Mouse (Mus musculus) T-helper 1 cell (primary cell): Measurements from ENCODE around the gene Esyt1.
"Not testable (repeated sequence)": the region's sequence is repeated elsewhere in the genome, so short reads cannot be mapped to it uniquely, and the experiment has no call there.

Experiments used
- in situ Hi-C: fragments of 300-600 bp; cut with MboI, MseI; formaldehyde crosslinking; loops from one replicate; pipeline ENCODE4 v1.15.1; 2025; ENCODE audit warnings: high pct_unique_total_duplicates

The Esyt1 gene

GRCm38 (mm10) chr10:128525671-128526308 is at the start of gene Esyt1:
TSS of gene Esyt1 (minus strand) at chr10:128525871.
- in situ Hi-C loops: no loop called here

GRCm38 (mm10) chr10:128575063-128575462 is 49.4 kb upstream of the Esyt1 start:
- in situ Hi-C loops: no loop called here

- in situ Hi-C loops: no loop called here
These were observed 40.3 kb upstream of the Esyt1 start, which contains the start of gene Pa2g4 for GRCm38 (mm10) chr10:128565788-128566531. TSS of gene Pa2g4 (minus strand) at chr10:128565987.

DNA sequence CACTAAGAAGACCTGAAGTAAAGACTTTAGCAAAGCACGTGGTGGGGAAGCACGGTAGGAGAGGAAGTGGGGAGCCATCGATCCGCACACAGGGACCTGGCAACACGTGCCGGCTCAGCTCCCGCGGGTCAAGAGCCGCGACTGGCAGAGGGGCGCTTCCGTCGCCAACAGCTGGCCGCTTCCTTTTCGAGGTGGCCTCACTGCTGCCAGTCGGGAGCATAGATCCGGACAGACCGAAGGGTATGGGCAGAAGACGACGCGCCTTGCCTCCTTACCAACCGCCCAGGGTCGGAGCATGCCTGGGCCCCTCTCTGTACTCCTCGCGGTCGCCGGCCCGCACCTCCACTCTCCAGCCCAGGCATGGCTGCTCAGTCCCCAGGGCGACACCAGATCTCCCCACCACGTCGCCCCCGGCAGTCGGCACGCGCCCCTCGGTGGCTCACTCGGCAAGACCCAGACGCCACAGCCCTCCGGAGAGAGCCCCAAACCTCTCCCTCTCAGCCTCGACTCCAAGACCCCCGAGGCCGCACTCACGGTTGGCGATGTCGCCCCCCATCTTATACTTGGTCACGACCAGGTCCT is 39.6 kb upstream of the Esyt1 start:
- in situ Hi-C loops: no loop called here

DNA sequence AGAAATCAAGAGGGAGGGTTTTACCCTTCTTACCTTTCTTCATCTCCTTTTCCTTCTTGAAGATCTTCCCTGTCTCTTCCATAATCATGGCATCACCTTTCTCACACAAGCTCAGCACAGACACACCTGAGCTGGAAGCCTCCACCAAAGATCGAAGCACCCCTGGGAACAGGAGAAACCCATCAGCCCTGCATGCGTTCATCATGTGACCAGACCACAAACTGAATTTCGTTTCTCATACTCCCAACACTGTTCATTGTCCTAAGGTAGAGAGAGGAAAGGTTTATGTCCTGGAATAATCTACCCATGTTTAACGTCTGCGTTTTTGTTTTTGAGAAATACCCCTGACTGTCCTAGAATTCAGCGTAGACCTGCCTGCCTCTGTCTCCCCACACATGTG is 37.9 kb upstream of the Esyt1 start:
- in situ Hi-C loops: no loop called here

DNA sequence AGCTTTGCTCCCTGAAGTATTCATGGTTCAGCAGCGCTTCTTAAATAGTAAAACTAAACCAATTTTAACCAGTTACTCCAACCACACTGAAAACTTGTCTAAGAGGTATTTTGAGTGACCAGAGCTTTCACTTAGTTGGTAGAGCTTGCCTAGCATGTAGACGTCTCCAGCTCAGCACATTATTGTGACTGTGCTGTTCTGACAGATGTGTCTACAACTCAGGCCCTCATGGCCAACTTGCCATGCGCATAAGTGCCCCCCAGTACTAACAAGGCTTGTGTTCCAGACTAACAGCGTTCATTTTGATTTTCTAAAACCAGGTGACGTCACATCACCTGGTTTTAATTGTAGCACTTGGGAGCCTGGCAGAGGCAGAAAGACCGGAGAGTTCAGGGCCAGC is 31.3 kb upstream of the Esyt1 start:
- in situ Hi-C loops: no loop called here

DNA sequence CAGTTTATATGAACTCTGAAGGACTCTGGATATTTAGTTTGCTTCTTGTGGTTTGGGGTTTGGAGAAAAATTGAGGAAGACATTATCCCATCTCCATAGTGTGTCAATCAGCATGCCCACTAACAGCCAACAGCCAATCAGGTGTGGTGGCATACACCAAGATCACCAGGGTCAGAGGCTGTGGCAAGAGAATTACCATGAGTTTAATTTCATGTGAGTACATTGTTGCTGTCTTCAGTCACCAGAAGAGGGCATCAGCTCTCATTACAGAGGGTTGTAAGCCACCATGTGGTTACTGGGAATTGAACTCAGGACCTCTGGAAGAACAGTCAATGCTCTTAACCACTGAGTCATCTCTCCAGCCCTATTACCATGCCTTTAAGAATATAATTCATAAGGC is 30.6 kb upstream of the Esyt1 start:
- in situ Hi-C loops: no loop called here

- in situ Hi-C loops: not testable (repeated sequence)
These were observed 29.9 kb upstream of the Esyt1 start for GRCm38 (mm10) chr10:128555567-128555966.

DNA sequence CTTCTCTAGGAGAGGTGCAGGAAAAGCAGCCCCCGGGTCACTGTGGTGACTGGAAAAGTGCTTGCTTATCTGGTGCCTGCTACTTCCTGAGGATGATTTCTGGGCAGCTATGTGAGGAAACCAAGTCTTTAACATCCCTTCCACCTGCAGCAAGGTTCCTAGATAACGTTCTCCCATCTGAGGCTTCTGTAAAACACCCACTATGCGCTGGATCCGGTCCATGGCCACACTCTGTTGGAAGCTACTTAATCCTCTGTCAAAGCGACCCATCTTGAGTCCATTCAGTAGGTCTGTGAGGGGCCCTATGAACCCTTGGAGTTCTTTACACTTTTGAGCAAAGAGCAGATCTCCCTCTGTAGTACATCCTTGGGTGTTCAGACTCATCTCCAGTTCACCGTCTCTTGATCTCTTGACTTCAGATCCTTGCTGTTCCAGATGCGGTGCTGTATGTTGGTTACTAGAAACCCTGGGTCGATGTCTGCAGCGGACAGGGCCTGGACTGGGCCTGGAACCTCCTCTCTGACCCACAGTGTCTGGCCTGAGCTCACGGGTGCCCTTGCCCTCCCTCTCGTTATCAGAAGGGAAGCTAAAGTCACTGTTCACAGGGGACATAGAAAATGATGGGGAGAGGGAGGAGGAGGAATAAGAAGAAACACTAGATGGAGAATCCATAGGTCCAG is 24.6 kb upstream of the Esyt1 start:
- in situ Hi-C loops: not testable (repeated sequence)

DNA sequence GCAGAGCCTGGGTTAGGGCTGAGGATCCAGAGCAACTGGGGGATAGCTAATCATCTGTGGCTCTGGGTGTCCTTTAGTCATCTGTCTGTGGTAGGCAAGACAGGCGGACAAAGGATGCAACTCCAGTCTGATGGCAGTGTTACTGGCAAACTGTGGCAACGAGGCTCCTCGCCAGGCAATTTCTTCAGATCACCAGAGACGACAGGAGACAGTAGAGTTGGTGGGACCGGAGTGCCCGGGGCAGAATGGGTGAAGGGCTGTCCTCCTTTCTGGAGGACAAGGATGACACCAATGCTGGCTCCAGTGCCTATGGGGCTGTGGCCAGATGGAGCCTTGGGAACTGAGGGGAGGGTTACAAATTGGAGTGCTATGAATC is 24.0 kb upstream of the Esyt1 start:
- in situ Hi-C loops: not testable (repeated sequence)

- in situ Hi-C loops: no loop called here
These were observed 23.4 kb upstream of the Esyt1 start, which contains the start of gene Rpl41 for GRCm38 (mm10) chr10:128548947-128549681. TSS of gene Rpl41 (minus strand) at chr10:128549305.

- in situ Hi-C loops: not testable (repeated sequence)
These were observed 22.6 kb upstream of the Esyt1 start for GRCm38 (mm10) chr10:128548051-128548791.

DNA sequence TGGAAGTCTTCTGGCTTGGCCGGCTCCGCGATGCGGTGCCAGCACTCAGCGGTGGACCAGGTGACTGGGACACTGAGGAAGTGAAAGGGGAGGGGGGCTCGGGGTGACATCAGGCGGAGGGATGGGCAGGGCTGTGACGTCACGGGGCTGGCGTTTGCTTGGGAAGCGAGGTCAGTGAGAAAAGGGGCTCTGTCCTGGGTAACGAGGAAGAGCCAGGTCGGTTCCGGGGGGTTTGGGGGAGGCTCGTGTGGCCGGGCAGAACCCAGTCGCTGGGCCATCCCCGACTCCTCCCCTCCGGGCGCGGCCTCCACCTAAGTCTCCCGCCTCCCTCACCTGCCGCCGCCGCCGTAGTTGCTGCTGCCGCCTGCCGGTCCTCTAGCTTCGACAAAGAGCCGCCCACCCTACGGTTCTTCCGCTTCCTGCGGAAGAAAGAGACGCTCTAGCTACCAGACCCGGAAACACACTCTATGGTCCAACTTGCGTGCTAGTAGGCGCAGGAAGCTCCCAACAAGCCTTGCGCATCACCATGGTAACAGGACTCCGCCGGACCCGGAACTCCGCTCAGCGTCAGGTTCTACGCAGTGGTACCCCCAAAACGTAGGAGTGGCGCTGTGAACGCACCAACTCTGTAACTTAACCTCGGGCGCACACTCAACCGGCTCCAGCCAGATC is 21.8 kb upstream of the Esyt1 start, which contains the start of gene Zc3h10:
Zc3h10 (minus strand) TSS at position 414 of the 672 bp plus-strand sequence.
- in situ Hi-C loops: no loop called here

GRCm38 (mm10) chr10:128546787-128547186 is 21.1 kb upstream of the Esyt1 start:
- in situ Hi-C loops: no loop called here

- in situ Hi-C loops: no loop called here
These were observed 20.7 kb upstream of the Esyt1 start for GRCm38 (mm10) chr10:128546361-128546760.

DNA sequence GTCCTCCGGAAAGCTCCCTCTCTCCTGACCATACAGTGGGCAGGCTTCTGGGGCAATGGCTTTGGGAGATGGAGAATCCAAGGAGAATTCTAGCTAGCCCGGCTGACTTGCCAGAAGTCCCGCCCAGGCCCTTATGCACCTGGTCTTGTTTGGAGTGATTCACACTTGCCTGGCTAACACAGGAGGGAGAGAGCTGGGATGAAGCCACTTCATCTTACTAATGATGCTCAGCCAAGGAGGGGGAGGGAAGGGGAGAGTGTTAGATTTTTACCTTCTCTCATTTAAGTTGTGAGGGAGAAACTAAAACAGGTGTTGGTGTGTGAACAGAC is 19.9 kb upstream of the Esyt1 start:
- in situ Hi-C loops: no loop called here

DNA sequence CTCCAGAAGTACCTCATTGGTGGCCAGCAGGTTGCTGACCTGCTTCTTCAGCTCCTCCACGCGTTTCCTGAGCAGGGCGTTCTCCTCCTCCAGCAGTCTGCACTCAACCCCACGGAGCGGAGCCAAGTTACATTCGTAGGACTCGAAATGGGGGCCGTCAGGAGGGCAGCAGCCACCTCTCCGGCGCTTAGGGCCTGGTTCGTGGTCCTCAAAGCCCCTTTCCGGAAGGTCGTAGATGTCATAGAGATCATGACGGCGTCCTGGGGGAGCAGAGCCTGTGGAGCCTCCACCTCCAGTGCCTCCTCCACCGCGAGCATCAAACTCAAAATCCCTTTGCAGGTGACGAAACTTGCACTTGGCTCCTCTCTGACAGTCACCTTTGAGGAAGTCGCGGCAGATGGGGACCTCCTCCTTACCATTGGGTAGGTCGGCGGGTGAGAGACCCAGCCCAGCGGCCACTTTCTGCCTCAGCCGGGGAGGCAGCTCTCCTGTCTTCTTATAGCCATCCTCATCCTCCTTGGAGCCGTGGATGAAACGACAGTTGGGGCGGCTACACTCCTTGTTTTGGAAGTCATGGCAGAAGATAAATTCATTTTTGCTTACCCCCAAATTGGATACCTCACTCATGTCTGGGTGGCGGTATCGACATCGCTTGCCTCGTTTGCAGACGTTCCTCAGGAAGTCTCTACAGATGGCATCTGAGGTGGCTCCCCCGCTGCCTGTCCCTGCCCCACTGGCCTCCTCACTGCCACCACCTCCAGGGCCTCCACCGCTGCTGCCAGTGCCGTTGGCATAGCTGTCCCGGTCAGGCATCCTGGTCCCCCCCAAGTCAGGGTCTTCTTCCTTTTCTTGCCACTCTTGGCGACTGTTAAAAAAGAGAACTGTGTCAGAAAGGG is 19.3 kb upstream of the Esyt1 start:
- in situ Hi-C loops: no loop called here

DNA sequence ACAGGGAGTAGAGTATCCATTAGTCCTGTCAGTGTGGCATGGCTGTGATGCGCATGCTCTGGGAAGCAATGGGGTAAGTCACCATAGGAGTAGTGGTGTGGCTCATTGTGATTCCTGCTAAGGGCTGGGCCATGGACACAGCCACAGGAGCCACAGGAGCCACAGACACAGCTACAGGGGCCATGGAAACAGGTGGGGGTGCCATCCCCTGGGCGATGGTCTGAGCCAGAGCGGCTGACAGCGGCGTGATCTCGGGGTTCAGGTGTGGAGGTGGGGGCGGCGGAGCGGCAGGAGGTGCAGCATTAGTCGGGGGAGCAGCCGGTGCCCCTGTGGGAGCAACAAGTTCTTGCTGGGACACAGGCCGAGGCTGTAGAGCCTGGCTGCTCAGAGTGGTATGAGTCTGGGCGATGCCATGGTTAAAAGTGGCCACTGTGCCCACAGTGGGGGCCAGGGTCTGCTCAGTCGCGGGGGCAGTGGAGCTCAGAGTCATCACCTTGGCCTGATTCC is 18.5 kb upstream of the Esyt1 start:
- in situ Hi-C loops: no loop called here

DNA sequence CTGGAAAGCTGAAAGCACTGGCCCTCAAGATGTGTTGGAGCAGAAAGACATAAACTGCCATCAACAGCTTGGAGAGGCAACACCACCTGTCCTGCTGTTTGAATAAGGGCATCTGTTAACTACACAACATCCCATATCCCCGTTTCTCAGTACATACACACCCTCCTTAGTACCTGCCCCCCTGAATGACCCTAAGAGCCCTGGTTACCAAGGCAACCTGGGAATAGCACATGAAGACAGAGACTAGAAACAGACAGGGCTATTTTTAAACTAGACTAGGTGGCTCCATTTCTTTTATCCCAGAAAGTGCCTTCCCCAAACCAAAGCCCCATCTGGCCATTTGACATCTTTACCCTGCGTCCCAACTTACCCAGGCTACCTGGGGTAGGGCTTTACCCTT is 17.4 kb upstream of the Esyt1 start:
- in situ Hi-C loops: no loop called here
